Mouse (Mus musculus): ENCODE measurements around the gene Robo1. TPM values are rescaled to one million over a fixed set of nuclear protein-coding genes. Genes with fewer than 3 reads are reported as not detected.

Gene Robo1
- total RNA-seq, 2 experiments from 2014 or later = 75.0 to 75.7 TPM

DNA sequence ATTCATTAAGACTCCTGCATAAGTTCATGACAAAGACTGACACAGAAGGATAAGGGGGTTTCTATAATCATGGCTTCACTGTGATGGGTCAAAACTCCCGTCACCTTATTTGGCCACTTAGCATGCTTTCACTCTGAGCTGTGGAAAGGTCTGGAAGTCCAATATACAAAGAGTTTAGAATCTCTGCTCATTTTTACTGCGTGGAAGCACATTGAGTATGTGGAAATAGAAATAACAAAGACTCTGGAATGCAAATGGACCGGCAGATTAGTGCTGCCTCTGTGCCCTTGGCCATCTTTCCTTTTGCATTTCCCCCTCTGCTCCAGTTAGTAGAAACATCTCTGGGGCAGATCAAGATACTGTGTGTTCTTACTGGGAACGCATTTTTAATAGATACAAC is 697.7 kb downstream of the Robo1 start:
- intact Hi-C loops (cut with DNase I) = no loop called here
- no peak for DNase-seq (ENCODE audit: low spot score in 2 of 2)

DNA sequence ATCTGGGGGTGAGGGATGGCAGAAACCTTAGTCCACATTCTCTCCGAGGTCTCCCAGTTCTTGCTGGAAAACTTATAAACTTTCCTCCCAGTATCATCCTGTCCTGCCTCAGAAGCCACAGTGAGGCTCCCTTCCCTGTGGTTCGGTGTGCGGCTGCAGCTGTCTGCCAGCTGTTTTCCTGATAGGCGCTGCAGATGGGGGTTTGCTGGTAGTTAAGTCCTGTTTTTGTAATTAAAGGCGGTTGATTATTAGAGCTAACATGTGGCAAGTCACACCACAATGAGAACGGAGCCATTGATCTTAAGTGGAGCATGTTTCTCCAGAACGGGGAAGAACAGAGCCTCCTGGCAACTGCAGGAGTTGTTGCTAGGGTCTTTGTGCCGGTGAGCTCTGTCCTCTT is 699.3 kb downstream of the Robo1 start:
- intact Hi-C loops (cut with DNase I) = no loop called here
- no peak for DNase-seq (ENCODE audit: low spot score in 2 of 2)

DNA sequence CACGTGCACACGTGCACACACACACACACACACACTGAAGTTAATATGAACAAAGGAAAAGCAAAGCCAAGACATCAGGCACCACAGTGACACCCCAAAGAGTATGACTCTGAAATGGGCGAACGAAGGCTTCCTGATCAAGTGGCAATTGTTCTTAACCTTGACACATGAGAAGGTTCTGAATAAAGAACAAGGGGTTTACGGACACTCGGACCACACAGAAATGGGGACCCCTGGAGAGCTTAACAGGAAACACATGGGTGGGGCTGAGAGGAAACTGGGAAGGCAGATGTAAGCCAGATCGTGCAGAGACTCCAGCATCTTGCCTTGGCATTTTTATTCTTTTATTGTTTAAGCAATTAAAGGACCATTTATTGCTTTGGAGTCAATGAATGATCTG is 703.2 kb downstream of the Robo1 start:
- DNase-seq (ENCODE audit: low spot score in 2 of 2) = no peak
- intact Hi-C loops (cut with DNase I) = no loop called here

DNA sequence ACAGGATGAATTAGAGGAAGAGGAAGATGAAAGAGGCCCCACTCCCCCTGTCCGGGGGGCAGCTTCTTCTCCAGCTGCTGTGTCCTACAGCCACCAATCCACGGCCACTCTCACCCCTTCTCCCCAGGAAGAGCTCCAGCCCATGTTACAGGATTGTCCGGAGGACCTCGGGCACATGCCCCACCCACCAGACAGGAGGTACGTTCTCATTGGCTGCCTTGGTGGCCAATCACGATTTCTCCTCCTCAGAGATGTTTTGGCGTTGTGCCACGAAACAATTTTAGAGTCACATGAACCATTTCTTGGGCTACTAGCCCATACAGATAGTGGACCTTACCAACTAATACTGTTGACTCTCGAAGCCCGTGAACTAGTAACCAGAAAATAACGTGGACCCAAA is 704.8 kb downstream of the Robo1 start:
- intact Hi-C loops (cut with DNase I) = no loop called here
- DNase-seq (ENCODE audit: low spot score in 2 of 2) = no peak

DNA sequence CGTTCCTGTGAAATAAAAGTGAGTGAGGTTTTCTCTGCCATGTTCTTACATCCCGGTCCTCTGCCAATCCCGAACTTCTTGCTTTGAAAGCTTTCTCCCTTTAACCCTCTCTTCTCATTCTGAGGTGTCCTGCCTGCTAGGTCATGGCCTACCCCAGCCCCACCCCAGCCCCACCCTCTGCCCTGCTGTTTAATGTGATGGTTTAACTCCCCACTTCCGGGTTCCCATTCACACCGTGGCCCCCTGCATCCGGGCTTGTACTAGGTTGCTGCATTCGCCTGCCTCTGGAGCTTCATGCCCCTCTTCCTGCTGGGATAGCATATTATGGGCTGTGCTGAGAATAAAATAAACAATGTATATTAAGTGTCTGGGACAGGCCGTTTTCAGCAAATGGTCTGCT is 706.4 kb downstream of the Robo1 start:
- intact Hi-C loops (cut with DNase I) = no loop called here
- DNase-seq (ENCODE audit: low spot score in 2 of 2) = no peak

DNA sequence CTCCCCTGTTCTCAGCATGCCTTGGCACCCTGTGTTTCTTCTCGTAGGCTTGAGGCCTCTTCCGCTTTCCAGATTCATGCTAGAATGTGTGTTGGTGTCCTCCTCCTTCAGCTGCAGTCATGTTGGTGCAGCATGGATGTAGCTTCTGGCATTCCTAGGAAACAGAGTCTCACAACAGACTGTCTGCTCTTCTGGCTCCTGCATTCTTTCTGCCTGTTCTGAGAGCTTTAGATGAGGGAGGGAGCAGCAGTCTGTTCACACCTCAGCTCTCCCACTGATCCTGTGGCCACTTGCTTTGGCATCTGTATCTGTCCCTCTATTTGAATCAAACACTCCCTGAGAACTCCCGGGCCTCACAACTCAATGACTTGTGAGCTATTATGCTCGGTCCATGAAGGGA is 707.9 kb downstream of the Robo1 start:
- intact Hi-C loops (cut with DNase I) = no loop called here
- DNase-seq (ENCODE audit: low spot score in 2 of 2) = no peak

DNA sequence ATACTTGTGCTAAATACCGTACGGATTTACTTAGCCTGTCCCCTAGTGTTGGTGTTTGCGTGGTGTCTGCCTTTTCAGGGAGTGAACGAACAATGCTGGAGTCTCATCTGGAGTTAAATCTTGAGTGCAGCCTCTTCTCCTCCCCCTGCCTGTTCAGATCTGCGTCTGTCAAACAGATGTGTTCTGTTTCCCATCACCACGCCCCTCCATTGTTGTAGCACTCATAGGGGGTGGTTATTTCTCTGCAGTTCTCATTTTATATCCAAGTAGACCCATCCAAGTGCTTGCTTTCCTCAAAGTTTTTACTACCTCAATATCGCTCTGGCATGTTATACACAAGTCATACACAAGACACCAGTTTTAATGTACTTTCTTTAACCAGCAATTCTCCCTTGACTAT is 708.7 kb downstream of the Robo1 start:
- no peak for DNase-seq (ENCODE audit: low spot score in 2 of 2)
- intact Hi-C loops (cut with DNase I) = no loop called here

DNA sequence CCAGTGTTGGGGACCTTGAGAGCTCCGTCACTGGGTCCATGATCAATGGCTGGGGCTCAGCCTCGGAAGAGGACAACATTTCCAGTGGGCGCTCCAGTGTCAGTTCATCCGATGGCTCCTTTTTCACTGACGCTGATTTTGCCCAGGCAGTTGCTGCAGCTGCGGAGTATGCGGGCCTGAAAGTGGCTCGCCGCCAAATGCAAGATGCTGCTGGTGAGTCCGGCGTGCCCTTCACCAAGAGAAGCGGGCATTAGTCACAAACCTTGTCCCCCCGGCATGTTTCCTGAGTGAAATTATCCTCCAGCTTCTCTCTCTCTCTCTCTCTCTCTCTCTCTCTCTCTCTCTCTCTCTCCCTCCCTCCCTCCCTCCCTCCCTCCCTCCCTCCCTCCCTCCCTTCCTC is 716.2 kb downstream of the Robo1 start:
- intact Hi-C loops (cut with DNase I) = no loop called here
- DNase-seq (ENCODE audit: low spot score in 2 of 2) = no peak

DNA sequence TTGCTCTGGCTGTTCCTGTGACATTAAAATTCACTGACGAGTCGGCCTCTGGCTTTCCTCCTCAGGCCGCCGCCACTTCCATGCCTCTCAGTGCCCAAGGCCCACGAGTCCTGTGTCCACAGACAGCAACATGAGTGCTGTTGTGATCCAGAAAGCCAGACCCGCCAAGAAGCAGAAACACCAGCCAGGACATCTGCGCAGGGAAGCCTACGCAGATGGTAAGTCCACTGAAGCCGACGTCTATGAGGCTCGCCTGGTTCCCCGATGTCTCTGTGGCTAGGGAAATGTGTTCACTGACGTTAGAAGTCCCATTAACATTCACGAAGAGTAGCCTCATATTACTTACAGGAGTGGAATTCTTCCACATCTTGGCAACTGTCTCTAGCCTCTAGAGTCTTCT is 719.6 kb downstream of the Robo1 start:
- intact Hi-C loops (cut with DNase I) = no loop called here
- DNase-seq (ENCODE audit: low spot score in 2 of 2) = no peak

DNA sequence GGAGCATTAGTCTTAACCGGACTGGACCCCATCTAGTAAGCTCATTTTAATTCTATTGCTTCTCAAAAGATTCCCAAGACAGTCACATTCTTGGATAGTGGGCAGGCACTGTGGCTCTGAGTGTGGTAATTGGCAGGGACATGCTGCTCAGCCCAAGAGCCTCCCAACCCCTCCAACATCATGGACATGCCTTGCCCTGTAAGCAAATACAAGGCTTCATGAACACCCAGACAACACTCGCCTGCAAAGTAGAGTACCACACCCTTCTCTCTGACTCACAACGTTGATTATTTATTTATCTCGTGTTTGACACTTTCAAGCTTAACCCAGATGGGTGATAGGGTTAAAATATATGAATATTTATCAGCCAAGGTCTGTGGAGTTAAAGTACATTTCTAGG is 722.9 kb downstream of the Robo1 start:
- intact Hi-C loops (cut with DNase I) = no loop called here
- no peak for DNase-seq (ENCODE audit: low spot score in 2 of 2)

DNA sequence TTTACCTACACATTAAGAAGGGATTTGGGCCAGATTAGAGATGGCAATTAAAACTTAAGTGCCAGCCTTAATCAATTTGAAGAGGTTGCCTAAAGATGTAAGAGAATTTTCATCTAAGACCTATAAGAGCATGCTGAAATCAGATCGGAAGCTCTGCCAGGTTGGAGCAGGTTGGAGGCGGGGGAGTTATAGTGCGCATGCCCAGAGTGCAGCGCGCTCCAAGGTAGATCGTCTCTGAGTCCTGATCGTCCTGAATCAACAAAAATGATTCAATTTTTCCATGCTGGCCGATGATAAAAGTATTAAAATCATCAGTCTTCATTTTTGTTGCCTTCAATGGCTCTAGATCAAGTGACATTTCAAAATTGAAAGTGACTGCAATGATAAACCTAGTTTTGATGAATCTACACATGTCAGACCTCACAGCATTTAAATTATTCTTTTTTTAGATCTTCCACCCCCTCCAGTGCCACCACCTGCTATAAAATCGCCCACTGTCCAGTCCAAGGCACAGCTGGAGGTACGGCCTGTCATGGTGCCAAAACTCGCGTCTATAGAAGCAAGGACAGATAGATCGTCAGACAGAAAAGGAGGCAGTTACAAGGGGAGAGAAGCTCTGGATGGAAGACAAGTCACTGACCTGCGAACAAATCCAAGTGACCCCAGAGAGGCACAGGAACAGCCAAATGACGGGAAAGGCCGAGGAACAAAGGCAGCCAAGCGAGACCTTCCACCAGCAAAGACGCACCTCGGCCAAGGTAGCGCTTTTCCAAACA is 727.3 kb downstream of the Robo1 start:
- DNase-seq (ENCODE audit: low spot score in 2 of 2) = no peak
- intact Hi-C loops (cut with DNase I) = no loop called here

DNA sequence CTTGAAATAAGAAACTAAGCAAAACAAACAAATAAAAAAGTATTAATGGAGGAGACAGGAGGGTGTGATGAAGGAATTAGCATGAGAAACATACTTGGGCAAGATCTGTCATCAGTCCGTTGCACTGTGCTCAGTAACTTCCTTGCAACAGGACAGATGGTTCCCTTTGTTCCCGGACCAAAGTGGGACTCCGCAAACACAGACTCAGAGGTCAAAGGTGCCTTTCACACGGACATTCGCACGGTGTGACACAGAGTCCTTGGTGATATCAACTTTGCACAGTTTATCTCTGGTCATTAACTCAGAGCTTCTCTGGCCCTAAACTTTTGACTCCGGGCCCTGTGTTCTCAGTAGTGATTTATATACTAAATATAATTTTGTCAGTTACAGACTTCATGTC is 730.4 kb downstream of the Robo1 start:
- intact Hi-C loops (cut with DNase I) = no loop called here

DNA sequence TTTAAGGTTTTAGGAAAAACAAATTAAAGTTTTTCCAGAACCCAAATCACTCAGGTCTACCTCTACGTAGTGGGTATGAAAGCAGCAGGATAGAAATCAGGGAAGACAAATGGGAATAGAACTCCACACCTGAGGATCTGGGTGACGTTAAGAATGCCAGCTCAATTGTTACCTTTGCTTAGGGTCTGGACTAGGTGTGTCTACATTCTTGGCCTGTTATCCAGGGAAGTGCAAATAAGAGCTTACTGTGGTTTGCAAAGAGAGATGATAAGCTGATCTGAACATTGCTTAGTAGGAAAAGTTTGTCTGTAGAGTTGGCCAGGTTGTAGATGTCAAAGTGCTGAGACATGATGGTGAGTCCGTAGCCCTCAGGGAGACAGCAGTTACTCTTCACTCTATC is 754.4 kb downstream of the Robo1 start:
- intact Hi-C loops (cut with DNase I) = no loop called here
- no peak for DNase-seq (ENCODE audit: low spot score in 2 of 2)

More for the DNA sequence above, 730.4 kb downstream of the Robo1 start:
- no peak for DNase-seq (ENCODE audit: low spot score in 2 of 2)

DNA sequence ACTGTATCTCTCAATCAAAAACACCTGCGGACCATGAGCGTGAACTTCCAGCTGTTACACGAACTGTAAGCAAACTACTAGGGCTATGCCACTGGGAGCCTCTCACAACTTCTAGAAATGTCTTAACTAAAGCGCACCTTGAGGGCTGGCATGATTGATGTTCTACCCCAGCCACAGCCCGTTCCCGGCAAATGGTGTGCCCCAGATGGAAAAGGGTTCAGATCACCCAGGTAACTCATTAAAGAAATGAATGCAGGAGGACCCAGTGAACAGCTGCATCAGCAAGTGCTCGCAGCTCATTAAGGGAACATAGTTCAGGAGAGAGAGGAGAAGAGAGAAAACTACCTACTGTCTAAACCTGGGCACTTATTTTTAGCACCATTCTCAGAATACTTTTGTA is 759.7 kb downstream of the Robo1 start:
- DNase-seq (ENCODE audit: low spot score in 2 of 2) = no peak
- intact Hi-C loops (cut with DNase I) = no loop called here

DNA sequence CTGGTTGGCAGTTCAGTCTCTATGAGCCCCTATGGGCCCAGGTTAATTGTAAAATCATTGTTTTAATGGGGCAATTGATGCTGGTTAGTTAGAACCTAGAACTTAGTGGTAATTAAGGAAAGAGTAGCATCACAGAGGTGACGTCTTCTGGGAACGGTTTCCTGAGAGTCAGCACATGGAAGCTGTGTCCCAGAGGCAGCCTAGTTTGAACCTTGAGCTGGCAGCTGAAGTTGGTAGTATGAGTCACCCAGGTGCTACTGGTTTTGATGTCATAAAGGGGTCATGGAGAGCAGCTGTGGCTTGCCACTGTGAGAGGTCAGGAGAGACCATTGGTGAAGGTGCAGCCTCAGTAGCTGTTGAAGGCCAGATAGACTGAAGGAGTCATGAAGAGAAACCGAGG is 763.9 kb downstream of the Robo1 start:
- intact Hi-C loops (cut with DNase I) = no loop called here
- no peak for DNase-seq (ENCODE audit: low spot score in 2 of 2)

DNA sequence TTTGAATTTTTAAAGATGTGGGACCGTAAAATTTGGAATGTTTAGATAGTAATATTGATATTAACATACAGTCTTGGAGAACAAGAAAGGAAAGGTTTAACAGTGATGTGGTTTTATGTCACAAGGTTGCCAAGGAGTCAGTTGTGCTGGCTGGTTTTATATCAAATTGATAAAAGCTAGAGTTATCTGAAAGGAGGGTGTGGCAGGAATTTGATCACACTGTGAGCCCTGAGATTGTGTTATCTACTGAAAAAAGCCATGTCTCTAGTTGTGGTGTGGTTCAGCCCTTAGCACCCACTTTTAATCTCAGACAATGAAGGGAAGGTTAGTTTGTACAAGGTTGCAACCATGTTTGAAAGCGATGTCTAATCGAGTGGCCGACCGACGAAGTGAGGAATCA is 764.8 kb downstream of the Robo1 start:
- intact Hi-C loops (cut with DNase I) = no loop called here
- no peak for DNase-seq (ENCODE audit: low spot score in 2 of 2)

DNA sequence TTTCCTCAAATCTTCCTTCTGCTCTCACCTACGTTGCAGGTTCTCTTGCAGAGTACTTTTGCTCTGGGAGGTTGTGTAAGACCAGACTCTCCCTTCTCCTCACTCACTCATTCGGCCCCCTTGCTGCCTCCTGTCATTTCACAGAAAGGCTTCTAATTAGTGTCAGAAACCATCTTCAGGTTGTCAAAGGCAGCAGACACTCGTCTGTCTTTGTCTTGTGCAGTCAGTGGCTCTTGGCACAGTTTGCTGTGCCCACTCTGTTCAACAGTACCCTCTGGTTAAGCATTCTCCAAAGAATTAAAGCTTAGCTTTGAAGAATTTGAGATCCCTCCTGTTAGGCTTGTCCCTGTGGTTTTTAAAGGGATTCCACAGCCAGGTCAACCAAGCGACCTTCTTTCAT is 774.3 kb downstream of the Robo1 start:
- intact Hi-C loops (cut with DNase I) = no loop called here
- DNase-seq (ENCODE audit: low spot score in 2 of 2) = no peak

DNA sequence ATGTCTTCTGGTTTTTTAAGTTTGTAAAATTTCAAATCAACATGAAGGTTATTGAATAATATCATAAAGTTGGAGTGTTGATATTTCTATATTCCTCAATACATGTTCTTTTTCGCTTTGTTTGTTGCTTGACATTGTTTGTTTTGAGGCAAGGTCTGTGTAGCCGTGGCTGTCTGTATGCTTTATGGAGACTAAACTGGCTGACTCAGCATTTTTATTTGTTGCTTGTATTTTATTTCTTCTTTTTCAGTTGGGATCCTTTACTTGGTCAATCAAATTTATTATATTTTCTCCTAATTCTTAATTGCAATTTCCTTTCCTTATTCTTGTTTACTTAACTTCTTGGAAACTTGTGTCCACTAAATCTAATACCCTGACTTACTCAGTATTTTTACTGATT is 775.0 kb downstream of the Robo1 start:
- intact Hi-C loops (cut with DNase I) = no loop called here
- DNase-seq (ENCODE audit: low spot score in 2 of 2) = no peak
